25 mouse cellular contexts compared by ENCODE assay signal in the genomic region with DNA sequence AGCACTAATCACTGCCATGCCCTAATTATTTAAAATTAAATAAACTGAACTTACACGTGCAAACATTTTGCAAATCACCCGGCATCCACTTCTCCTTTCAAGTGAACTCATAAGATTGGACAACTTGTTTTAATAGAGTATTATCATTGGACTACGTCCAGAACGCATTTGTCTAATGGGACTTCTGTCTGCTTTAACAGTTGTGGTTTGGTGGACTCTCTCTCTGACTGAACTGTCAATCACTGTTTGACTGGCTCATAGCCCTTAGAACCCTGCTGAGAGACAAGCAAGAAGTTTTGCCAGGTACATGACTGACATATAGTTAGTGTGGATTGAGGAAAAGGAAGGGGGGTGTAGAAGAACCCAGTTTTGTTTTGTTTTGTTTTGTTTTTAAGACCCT.
DNase-seq lines count a peak whose midpoint lies in the region; ATAC-seq and TF ChIP-seq lines count a peak whose summit lies in the region.
"Had no signal": no experiment of that assay in that cellular context is flagged by ENCODE, and none has a peak within 500 bp of the region (broad histone marks: within the 10 kb centered on the region; RNA-seq: fewer than 3 reads in every experiment).

No protein-coding gene starts in this region.

- WGBS in forebrain, embryonic 13.5 days = 27% methylated on average over 4 of the region's 4 CpGs
- WGBS in forebrain, postnatal 0 days = 17% methylated on average over 4 of the region's 4 CpGs
- WGBS in limb, embryonic 12.5 days = 38% methylated on average over 4 of the region's 4 CpGs
- WGBS in limb, embryonic 10.5 days = 69% methylated on average over 4 of the region's 4 CpGs

- H3K27ac ChIP-seq in forebrain, embryonic 13.5 days = no peak overlapping the region
- no peak overlapping the region for H3K27ac ChIP-seq in forebrain, postnatal 0 days (ENCODE audit: low read depth, low read length)
- H3K27ac ChIP-seq in limb, embryonic 12.5 days = no peak overlapping the region
- H3K27ac ChIP-seq in limb, embryonic 10.5 days = no peak overlapping the region
- H3K27ac ChIP-seq: embryonic facial prominence, embryonic 12.5 days; hindbrain, embryonic 10.5 days; intestine, embryonic 15.5 days; limb, embryonic 15.5 days; liver, embryonic 13.5 days had no signal

- no peak for DNase-seq in forebrain, postnatal 0 days
- no peak for DNase-seq in limb, embryonic 10.5 days (ENCODE audit: low spot score)
- peak; percentile 89 for DNase-seq in brain, embryonic 14.5 days (ENCODE audit: low read depth)
- DNase-seq in retina, embryonic 14.5 days (ENCODE audit: low spot score) = peak; percentile 25
- DNase-seq in urinary bladder, adult 2 months (ENCODE audit: low spot score) = no peak
- DNase-seq in right cerebral cortex, postnatal 4 days = no peak
- DNase-seq: cerebellum, adult 8-10 months; cerebellum, postnatal 25 days; gastrocnemius, postnatal 14 days; heart, postnatal 14 days; kidney, adult 2 months; layer of hippocampus, postnatal 36 days; liver, embryonic 13.5 days; lung, adult 18-20 months; lung, postnatal 10 days; midbrain, embryonic 14.5 days; right cerebral cortex, adult 18-20 months; thymus, postnatal 14 days had no signal

- TF ChIP-seq CTCF in forebrain, postnatal 0 days (IDR thresholded peaks at IDR 0.05; ENCODE audit: low read depth) = no peak
- no peak for TF ChIP-seq CTCF in brain, embryonic 14.5 days (IDR thresholded peaks at IDR 0.05; ENCODE audit: borderline replicate concordance, extremely low read depth, insufficient read depth, insufficient read length)

- no peak overlapping the region for H3K9ac ChIP-seq in forebrain, embryonic 13.5 days
- H3K9ac ChIP-seq in forebrain, postnatal 0 days = no peak overlapping the region
- H3K9ac ChIP-seq in limb, embryonic 12.5 days (replicated peaks) = no peak overlapping the region
- H3K9ac ChIP-seq: embryonic facial prominence, embryonic 12.5 days; intestine, embryonic 15.5 days; limb, embryonic 15.5 days; liver, embryonic 13.5 days had no signal

- no peaks in the 10 kb centered on the region for H3K9me3 ChIP-seq in forebrain, embryonic 13.5 days (replicated peaks)
- H3K9me3 ChIP-seq in forebrain, postnatal 0 days (ENCODE audit: low read length) = no peaks in the 10 kb centered on the region
- no peaks in the 10 kb centered on the region for H3K9me3 ChIP-seq in limb, embryonic 12.5 days
- no peaks in the 10 kb centered on the region for H3K9me3 ChIP-seq in limb, embryonic 10.5 days (replicated peaks)
- H3K9me3 ChIP-seq: embryonic facial prominence, embryonic 12.5 days; hindbrain, embryonic 10.5 days; intestine, embryonic 15.5 days; limb, embryonic 15.5 days; liver, embryonic 13.5 days had no signal

- H3K4me2 ChIP-seq in forebrain, embryonic 13.5 days = no peak overlapping the region
- no peak overlapping the region for H3K4me2 ChIP-seq in forebrain, postnatal 0 days (ENCODE audit: low read depth)
- H3K4me2 ChIP-seq in limb, embryonic 12.5 days = no peak overlapping the region
- H3K4me2 ChIP-seq: embryonic facial prominence, embryonic 12.5 days; intestine, embryonic 15.5 days; limb, embryonic 15.5 days; liver, embryonic 13.5 days had no signal

- peaks cover 31% of the 10 kb centered on the region for H3K4me1 ChIP-seq in forebrain, embryonic 13.5 days
- H3K4me1 ChIP-seq in forebrain, postnatal 0 days (ENCODE audit: insufficient read depth) = no peaks in the 10 kb centered on the region
- peaks cover 25% of the 10 kb centered on the region for H3K4me1 ChIP-seq in limb, embryonic 12.5 days (replicated peaks)
- peaks cover 23% of the 10 kb centered on the region for H3K4me1 ChIP-seq in limb, embryonic 10.5 days
- H3K4me1 ChIP-seq: intestine, embryonic 15.5 days; liver, embryonic 13.5 days had no signal

- no peaks in the 10 kb centered on the region for H3K36me3 ChIP-seq in forebrain, embryonic 13.5 days (ENCODE audit: poor library complexity, severe bottlenecking)
- no peaks in the 10 kb centered on the region for H3K36me3 ChIP-seq in forebrain, postnatal 0 days (ENCODE audit: insufficient read depth)
- no peaks in the 10 kb centered on the region for H3K36me3 ChIP-seq in limb, embryonic 12.5 days
- H3K36me3 ChIP-seq in limb, embryonic 10.5 days = no peaks in the 10 kb centered on the region
- H3K36me3 ChIP-seq: embryonic facial prominence, embryonic 12.5 days; hindbrain, embryonic 10.5 days; intestine, embryonic 15.5 days; limb, embryonic 15.5 days; liver, embryonic 13.5 days had no signal

- H3K27me3 ChIP-seq in forebrain, embryonic 13.5 days = peaks cover 8% of the 10 kb centered on the region
- H3K27me3 ChIP-seq in forebrain, postnatal 0 days (ENCODE audit: insufficient read depth, low read length) = no peaks in the 10 kb centered on the region
- H3K27me3 ChIP-seq in limb, embryonic 12.5 days = no peaks in the 10 kb centered on the region
- no peaks in the 10 kb centered on the region for H3K27me3 ChIP-seq in limb, embryonic 10.5 days (ENCODE audit: low read depth, poor library complexity, severe bottlenecking)
- H3K27me3 ChIP-seq: embryonic facial prominence, embryonic 12.5 days; intestine, embryonic 15.5 days; limb, embryonic 15.5 days; liver, embryonic 13.5 days had no signal

- no peak for TF ChIP-seq POLR2A in brain, embryonic 14.5 days (IDR thresholded peaks at IDR 0.05; ENCODE audit: borderline replicate concordance, extremely low read depth, insufficient read depth, insufficient read length, poor library complexity, severe bottlenecking)

- H3K4me3 ChIP-seq in forebrain, embryonic 13.5 days = no peak overlapping the region
- no peak overlapping the region for H3K4me3 ChIP-seq in forebrain, postnatal 0 days (ENCODE audit: low read depth, low read length)
- H3K4me3 ChIP-seq in limb, embryonic 12.5 days (replicated peaks) = no peak overlapping the region
- no peak overlapping the region for H3K4me3 ChIP-seq in limb, embryonic 10.5 days
- H3K4me3 ChIP-seq: embryonic facial prominence, embryonic 12.5 days; hindbrain, embryonic 10.5 days; intestine, embryonic 15.5 days; limb, embryonic 15.5 days; liver, embryonic 13.5 days had no signal

- ATAC-seq in forebrain, embryonic 13.5 days = peak; percentile 48
- no peak for ATAC-seq in forebrain, postnatal 0 days
- ATAC-seq in limb, embryonic 12.5 days (ENCODE audit: insufficient number of reproducible peaks, insufficient read depth, low FRiP score, low TSS enrichment, low read depth) = peak; percentile 35; the same call in 1 of the 2 replicates
- ATAC-seq: hindbrain, embryonic 16.5 days; intestine, embryonic 15.5 days had no signal

Comparison
In these comparisons a context has a peak if more than half of its experiments do, and no peak if none do; other contexts are left out.
1. DNase-seq: peak in brain, embryonic 14.5 days (single experiment) and retina, embryonic 14.5 days (single experiment); none in forebrain, postnatal 0 days (single experiment), limb, embryonic 10.5 days (single experiment), urinary bladder, adult 2 months (single experiment) and right cerebral cortex, postnatal 4 days (single experiment).